Mouse (Mus musculus) thymus, postnatal 25 days (tissue): ENCODE measurements around the gene Ect2.
A peak's percentile ranks its signal among the peaks of the same experiment; 100 is the strongest.

Experiments used
- DNase-seq: peaks from one replicate; pipeline ENCODE4 v3.0.0; 2022

Gene Ect2

GRCm38 (mm10) chr3:27153701-27154209 lies at the start of gene Ect2:
Gene Ect2, minus strand, starts transcription at chr3:27153878.
- peak; percentile 98 for DNase-seq

- no peak for DNase-seq
Observed at GRCm38 (mm10) chr3:27201728-27202411, 48.2 kb upstream of the Ect2 start.

GRCm38 (mm10) chr3:27199120-27199519 lies 45.4 kb upstream of the Ect2 start:
- no peak for DNase-seq

- no peak for DNase-seq
Observed at GRCm38 (mm10) chr3:27197816-27198215, 44.1 kb upstream of the Ect2 start.

- DNase-seq: no peak
Observed at GRCm38 (mm10) chr3:27196529-27196928, 42.9 kb upstream of the Ect2 start.

- no peak for DNase-seq
Observed at GRCm38 (mm10) chr3:27195573-27196227, 42.0 kb upstream of the Ect2 start.

GRCm38 (mm10) chr3:27195153-27195552 lies 41.5 kb upstream of the Ect2 start:
- DNase-seq: no peak

- DNase-seq: peak; percentile 21
Observed at GRCm38 (mm10) chr3:27193844-27194317, 40.2 kb upstream of the Ect2 start.

- no peak for DNase-seq
Observed at GRCm38 (mm10) chr3:27191856-27192255, 38.2 kb upstream of the Ect2 start.

- no peak for DNase-seq
Observed at GRCm38 (mm10) chr3:27190865-27191264, 37.2 kb upstream of the Ect2 start.

GRCm38 (mm10) chr3:27189320-27190261 lies 35.9 kb upstream of the Ect2 start:
- no peak for DNase-seq

- DNase-seq: no peak
Observed at GRCm38 (mm10) chr3:27188386-27188785, 34.7 kb upstream of the Ect2 start.

- DNase-seq: peak; percentile 16
Observed at GRCm38 (mm10) chr3:27183601-27184175, 30.0 kb upstream of the Ect2 start.

GRCm38 (mm10) chr3:27182733-27183600 lies 29.3 kb upstream of the Ect2 start, which contains the start of gene Nceh1:
Gene Nceh1, plus strand, starts transcription at chr3:27182965.
- peak; percentile 97 for DNase-seq

- no peak for DNase-seq
Observed at GRCm38 (mm10) chr3:27179711-27180110, 26.0 kb upstream of the Ect2 start.

GRCm38 (mm10) chr3:27170257-27170656 lies 16.6 kb upstream of the Ect2 start:
- no peak for DNase-seq

GRCm38 (mm10) chr3:27165481-27166065 lies 11.9 kb upstream of the Ect2 start:
- no peak for DNase-seq

- DNase-seq: no peak
Observed at GRCm38 (mm10) chr3:27162410-27162804, 8.7 kb upstream of the Ect2 start.

GRCm38 (mm10) chr3:27161645-27162409 lies 8.1 kb upstream of the Ect2 start:
- DNase-seq: no peak

- no peak for DNase-seq
Observed at GRCm38 (mm10) chr3:27158910-27159309, 5.2 kb upstream of the Ect2 start.

- DNase-seq: no peak
Observed at GRCm38 (mm10) chr3:27156594-27156949, 2.9 kb upstream of the Ect2 start.
